Comparison of ENCODE assay signal across 1 mouse cellular context in the genomic region with DNA sequence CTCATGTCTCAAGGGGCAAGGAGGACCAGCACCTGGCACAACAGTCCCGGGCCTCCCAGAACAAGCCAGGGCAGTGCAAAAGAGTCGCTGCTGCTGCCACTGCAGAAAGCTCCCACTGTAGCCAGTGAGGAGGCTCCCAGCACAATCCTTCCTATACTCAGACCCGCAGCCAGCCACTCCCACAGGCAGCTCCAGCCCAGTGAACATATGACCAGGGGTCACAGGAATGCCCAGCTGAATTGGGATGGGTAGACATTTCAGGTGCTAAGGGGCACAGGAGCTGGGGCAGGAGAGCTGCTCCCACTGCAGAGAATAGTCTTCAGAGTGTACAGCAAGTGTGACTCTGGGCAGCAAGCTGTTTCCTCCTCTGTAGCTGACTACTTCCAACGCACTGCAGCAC.
TF ChIP-seq lines count a peak whose summit lies in the region.

No protein-coding gene starts in this region.

TF ChIP-seq in MEL, 35 proteins besides CTCF, POLR2A, EP300 and RAD21:
- TF ChIP-seq POLR2AphosphoS5 (IDR thresholded peaks at IDR 0.05; ENCODE audit: borderline replicate concordance, low read depth, low read length) (peak; percentile 36; the same call in 1 of the 2 replicates), TCF12 (IDR thresholded peaks at IDR 0.05; ENCODE audit: low read depth, low read length) (no peak)
TF ChIP-seq in MEL: peak in this region for 1.
